27 mouse cellular contexts compared by ENCODE assay signal in the genomic region with DNA sequence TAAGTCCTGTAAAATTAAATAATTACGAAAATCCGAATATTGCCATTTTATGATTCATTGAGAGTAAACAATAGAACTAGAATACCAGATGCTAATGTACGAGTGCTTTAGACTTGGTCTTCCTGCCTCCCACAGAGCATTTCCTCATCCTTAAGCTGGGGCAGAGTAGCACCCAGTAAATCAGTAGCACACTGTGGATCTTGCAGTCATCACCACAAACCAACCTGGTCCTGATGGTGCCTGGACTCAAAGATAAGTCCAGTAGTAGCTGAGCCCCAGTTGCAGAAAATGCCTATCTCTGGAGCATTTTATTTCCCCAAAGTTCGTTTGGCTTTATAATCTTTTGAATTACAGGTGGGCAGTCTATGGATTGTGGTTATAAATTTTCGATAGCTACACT. TPM values are rescaled to one million over a fixed set of nuclear protein-coding genes. Genes with fewer than 3 reads are reported as not detected.
DNase-seq lines count a peak whose midpoint lies in the region; ATAC-seq and TF ChIP-seq lines count a peak whose summit lies in the region.
"Had no signal": no experiment of that assay in that cellular context is flagged by ENCODE, and none has a peak within 500 bp of the region (broad histone marks: within the 10 kb centered on the region; RNA-seq: fewer than 3 reads in every experiment).

No protein-coding gene starts in this region.

- H3K4me3 ChIP-seq in midbrain, embryonic 11.5 days (ENCODE audit: low read depth, low read length) = no peak overlapping the region
- H3K4me3 ChIP-seq in midbrain, postnatal 0 days (ENCODE audit: low read depth, low read length) = no peak overlapping the region
- no peak overlapping the region for H3K4me3 ChIP-seq in midbrain, embryonic 13.5 days (replicated peaks)
- H3K4me3 ChIP-seq: forebrain, embryonic 10.5 days; forebrain, embryonic 13.5 days; heart, embryonic 12.5 days; heart, embryonic 15.5 days; hindbrain, embryonic 10.5 days; hindbrain, embryonic 13.5 days had no signal

- TF ChIP-seq CTCF in midbrain, postnatal 0 days (IDR thresholded peaks at IDR 0.05) = no peak

- H3K27me3 ChIP-seq in midbrain, embryonic 11.5 days (ENCODE audit: control insufficient read depth, insufficient read depth, low read length) = peaks cover 4% of the 10 kb centered on the region
- no peaks in the 10 kb centered on the region for H3K27me3 ChIP-seq in midbrain, postnatal 0 days (ENCODE audit: insufficient read depth, low read length)
- no peaks in the 10 kb centered on the region for H3K27me3 ChIP-seq in midbrain, embryonic 13.5 days
- H3K27me3 ChIP-seq: forebrain, embryonic 13.5 days; heart, embryonic 12.5 days; heart, embryonic 15.5 days; hindbrain, embryonic 13.5 days; Patski had no signal

- peaks cover 19% of the 10 kb centered on the region for H3K4me1 ChIP-seq in midbrain, embryonic 11.5 days (ENCODE audit: control insufficient read depth, insufficient read depth, low read length)
- H3K4me1 ChIP-seq in midbrain, postnatal 0 days (ENCODE audit: insufficient read depth, low read length) = no peaks in the 10 kb centered on the region
- peaks cover 24% of the 10 kb centered on the region for H3K4me1 ChIP-seq in midbrain, embryonic 13.5 days (replicated peaks)
- H3K4me1 ChIP-seq: hindbrain, embryonic 13.5 days had no signal

- no peak overlapping the region for H3K27ac ChIP-seq in midbrain, embryonic 11.5 days (ENCODE audit: low read depth, low read length)
- no peak overlapping the region for H3K27ac ChIP-seq in midbrain, postnatal 0 days (ENCODE audit: low read depth, low read length)
- no peak overlapping the region for H3K27ac ChIP-seq in midbrain, embryonic 13.5 days
- H3K27ac ChIP-seq: forebrain, embryonic 10.5 days; forebrain, embryonic 13.5 days; heart, embryonic 15.5 days; hindbrain, embryonic 10.5 days; hindbrain, embryonic 13.5 days had no signal

- H3K9me3 ChIP-seq in midbrain, embryonic 11.5 days (ENCODE audit: control insufficient read depth, low read length) = no peaks in the 10 kb centered on the region
- no peaks in the 10 kb centered on the region for H3K9me3 ChIP-seq in midbrain, postnatal 0 days (ENCODE audit: low read length)
- no peaks in the 10 kb centered on the region for H3K9me3 ChIP-seq in midbrain, embryonic 13.5 days
- H3K9me3 ChIP-seq: forebrain, embryonic 10.5 days; forebrain, embryonic 13.5 days; heart, embryonic 12.5 days; heart, embryonic 15.5 days; hindbrain, embryonic 10.5 days; hindbrain, embryonic 13.5 days had no signal

- no peak overlapping the region for H3K4me2 ChIP-seq in midbrain, embryonic 11.5 days
- no peak overlapping the region for H3K4me2 ChIP-seq in midbrain, postnatal 0 days (ENCODE audit: low read depth, low read length, poor library complexity, severe bottlenecking)
- peak overlapping the region; percentile 7; the same call in 1 of the 2 replicates for H3K4me2 ChIP-seq in midbrain, embryonic 13.5 days (replicated peaks)
- H3K4me2 ChIP-seq: forebrain, embryonic 13.5 days; heart, embryonic 12.5 days; heart, embryonic 15.5 days; hindbrain, embryonic 13.5 days had no signal

- peak; percentile 78 for DNase-seq in midbrain, embryonic 11.5 days (ENCODE audit: low spot score, missing footprints)
- DNase-seq in midbrain, postnatal 0 days (ENCODE audit: low spot score) = no peak
- DNase-seq in MEL-GATA-1-ER (ENCODE audit: extremely low read depth, low read depth) = peak; percentile 30
- no peak for DNase-seq in urinary bladder, postnatal 36 days (ENCODE audit: low spot score in 2 of 2)
- no peak for DNase-seq in lung, adult 18-20 months
- DNase-seq: adrenal gland, postnatal 10 days; adrenal gland, postnatal 36 days; cerebellum, adult 18-20 months; cerebellum, adult 9-10 months; cerebellum, postnatal 14 days; gastrocnemius, postnatal 10 days; gastrocnemius, postnatal 36 days; heart, postnatal 10 days; heart, postnatal 36 days had no signal

- 67% methylated on average over 5 of the region's 5 CpGs for WGBS in midbrain, embryonic 11.5 days
- WGBS in midbrain, postnatal 0 days = 73% methylated on average over 5 of the region's 5 CpGs
- 71% methylated on average over 5 of the region's 5 CpGs for WGBS in midbrain, embryonic 13.5 days

- H3K36me3 ChIP-seq in midbrain, embryonic 11.5 days (ENCODE audit: control insufficient read depth, insufficient read depth, low read length) = no peaks in the 10 kb centered on the region
- no peaks in the 10 kb centered on the region for H3K36me3 ChIP-seq in midbrain, postnatal 0 days (ENCODE audit: insufficient read depth, low read length)
- no peaks in the 10 kb centered on the region for H3K36me3 ChIP-seq in midbrain, embryonic 13.5 days
- H3K36me3 ChIP-seq: heart, embryonic 12.5 days; heart, embryonic 15.5 days; hindbrain, embryonic 10.5 days; hindbrain, embryonic 13.5 days had no signal

- H3K9ac ChIP-seq in midbrain, embryonic 11.5 days (ENCODE audit: low read length) = no peak overlapping the region
- no peak overlapping the region for H3K9ac ChIP-seq in midbrain, postnatal 0 days (replicated peaks; ENCODE audit: low read length, poor library complexity, severe bottlenecking)
- H3K9ac ChIP-seq in midbrain, embryonic 13.5 days (replicated peaks) = no peak overlapping the region
- H3K9ac ChIP-seq: forebrain, embryonic 13.5 days; heart, embryonic 12.5 days; heart, embryonic 15.5 days; hindbrain, embryonic 13.5 days had no signal

- ATAC-seq in midbrain, embryonic 11.5 days (ENCODE audit: low FRiP score) = no peak
- no peak for ATAC-seq in midbrain, postnatal 0 days (ENCODE audit: low FRiP score)
- no peak for ATAC-seq in midbrain, embryonic 13.5 days
- ATAC-seq: forebrain, embryonic 13.5 days; forebrain, embryonic 16.5 days; hindbrain, embryonic 16.5 days; Patski had no signal

RNA-seq across cellular contexts. Expression of a gene that starts 7.3 kb away (rescaled TPM):
- 44.9 and 45.9 TPM in 2 replicates for polyA plus RNA-seq in midbrain, embryonic 11.5 days (2014; fragmentation: Nextera tagmentation; extraction: Ambion mirVana)
- 0.94 and 1.3 TPM in 2 replicates for total RNA-seq in midbrain, postnatal 0 days (2014; rRNA removed)
- 0.33 and 0.38 TPM in 2 replicates for polyA plus RNA-seq in midbrain, postnatal 0 days (2015; fragmentation: Nextera tagmentation; extraction: Ambion mirVana)
- polyA plus RNA-seq in midbrain, embryonic 13.5 days (2015; fragmentation: Nextera tagmentation; extraction: Ambion mirVana) = 30.1 and 35.7 TPM in 2 replicates
- total RNA-seq: adrenal gland, adult 18-20 months; adrenal gland, postnatal 36 days; granulocyte monocyte progenitor cell, adult 5-6 weeks had no signal
- polyA plus RNA-seq: CD4-positive, CD25-positive, alpha-beta regulatory T cell, adult 4 months; heart, embryonic 15.5 days; Patski had no signal

RNA-seq across cellular contexts. Expression of a gene that starts 39.0 kb away (rescaled TPM):
- polyA plus RNA-seq in midbrain, embryonic 11.5 days (2014; fragmentation: Nextera tagmentation; extraction: Ambion mirVana) = 13.0 and 13.5 TPM in 2 replicates
- total RNA-seq in midbrain, postnatal 0 days (2014; rRNA removed) = 3.2 and 7.4 TPM in 2 replicates
- polyA plus RNA-seq in midbrain, postnatal 0 days (2015; fragmentation: Nextera tagmentation; extraction: Ambion mirVana) = 6.4 and 7.3 TPM in 2 replicates
- 11.1 TPM in 2 replicates for polyA plus RNA-seq in midbrain, embryonic 13.5 days (2015; fragmentation: Nextera tagmentation; extraction: Ambion mirVana)

Comparison
In these comparisons a context has a peak if more than half of its experiments do, and no peak if none do; other contexts are left out.
1. DNase-seq: peak in midbrain, embryonic 11.5 days (single experiment) and MEL-GATA-1-ER (single experiment); none in midbrain, postnatal 0 days (single experiment), urinary bladder, postnatal 36 days (0 of 2) and lung, adult 18-20 months (0 of 2).
2. RNA of a gene that starts 7.3 kb away (polyA plus RNA-seq): 44.9 to 45.9 TPM in midbrain, embryonic 11.5 days and 30.1 to 35.7 TPM in midbrain, embryonic 13.5 days; 0.33 to 0.38 TPM in midbrain, postnatal 0 days; every median in the first group is over 10 times any median in the second.